In the genomic region with DNA sequence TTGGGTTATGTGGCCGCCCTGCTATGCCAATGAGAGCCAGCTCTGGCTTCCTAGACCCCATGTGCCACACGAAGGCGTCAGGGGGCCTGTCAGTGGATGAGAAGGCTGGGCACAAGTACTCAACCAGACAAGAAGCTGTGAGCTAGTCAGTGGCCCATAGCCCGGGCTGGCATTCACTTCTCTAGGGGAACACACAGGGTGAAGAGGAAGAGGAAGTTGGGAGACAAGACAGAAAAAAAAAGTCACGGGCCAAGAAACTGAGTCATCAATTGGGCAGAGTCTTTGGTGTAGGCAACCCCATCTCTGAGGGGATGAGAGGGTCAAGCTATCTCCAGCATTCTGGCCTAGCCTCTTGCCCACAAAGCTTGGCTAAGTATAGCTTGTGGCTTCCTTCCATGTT, we compare ENCODE assay signal across 11 mouse cellular contexts.
A peak's percentile ranks its signal among the peaks of the same experiment; 100 is the strongest.
DNase-seq lines count a peak whose midpoint lies in the region; ATAC-seq and TF ChIP-seq lines count a peak whose summit lies in the region.
"Had no signal": no experiment of that assay in that cellular context is flagged by ENCODE, and none has a peak within 500 bp of the region (broad histone marks: within the 10 kb centered on the region; RNA-seq: fewer than 3 reads in every experiment).

No protein-coding gene starts in this region.

- H3K4me3 ChIP-seq in bone marrow macrophage, adult 2 months (ENCODE audit: insufficient read depth, low read length), result no peak overlapping the region
- H3K4me3 ChIP-seq in stomach, postnatal 0 days (ENCODE audit: low read depth, low read length), result no peak overlapping the region
- H3K4me3 ChIP-seq: gastrocnemius, adult 2 months had no signal

- TF ChIP-seq EP300 in stomach, postnatal 0 days (optimal IDR thresholded peaks at IDR 0.05), result no peak

- WGBS in stomach, postnatal 0 days, result 73% methylated on average over 5 of the region's 5 CpGs

- intact Hi-C loops in left cerebral cortex, postnatal 4 days (cut with DNase I), result no loop called here
- intact Hi-C loops in left cerebral cortex, postnatal 25 days (cut with DNase I), result no loop called here

- DNase-seq in left cerebral cortex, postnatal 4 days, result peak; percentile 36
- no peak for DNase-seq in left cerebral cortex, postnatal 25 days (ENCODE audit: low spot score in 2 of 2)
- peak; percentile 56 for DNase-seq in A20 (ENCODE audit: low read depth, low spot score)
- no peak for DNase-seq in layer of hippocampus, adult 9-11 months
- DNase-seq in stomach, postnatal 0 days (ENCODE audit: low spot score), result no peak
- DNase-seq in left cerebral cortex, adult 8-10 months (ENCODE audit: low spot score in 2 of 2), result no peak
- DNase-seq: gastrocnemius, adult 2 months; kidney, adult 8-10 months; liver, postnatal 0 days had no signal

- H3K4me1 ChIP-seq in bone marrow macrophage, adult 2 months (ENCODE audit: control insufficient read depth, insufficient read depth, low read length), result peaks cover 16% of the 10 kb centered on the region
- peaks cover 13% of the 10 kb centered on the region for H3K4me1 ChIP-seq in stomach, postnatal 0 days (replicated peaks; ENCODE audit: control insufficient read depth, insufficient read depth)

- H3K36me3 ChIP-seq in stomach, postnatal 0 days (ENCODE audit: control insufficient read depth, insufficient read depth, low read length), result no peaks in the 10 kb centered on the region

- peak; percentile 95 for ATAC-seq in megakaryocyte, adult 5-6 weeks (ENCODE audit: poor library complexity, severe bottlenecking)
- ATAC-seq in stomach, postnatal 0 days (ENCODE audit: low FRiP score, low TSS enrichment), result no peak
- ATAC-seq: liver, postnatal 0 days had no signal

- H3K9me3 ChIP-seq in stomach, postnatal 0 days (ENCODE audit: control insufficient read depth, low read length), result no peaks in the 10 kb centered on the region

- no peak for TF ChIP-seq POLR2A in bone marrow macrophage, adult 2 months (IDR thresholded peaks at IDR 0.05; ENCODE audit: borderline replicate concordance, low read depth, low read length)

- no peak overlapping the region for H3K4me2 ChIP-seq in stomach, postnatal 0 days (replicated peaks; ENCODE audit: low read depth)

- H3K9ac ChIP-seq in stomach, postnatal 0 days (ENCODE audit: low read length), result no peak overlapping the region
- H3K9ac ChIP-seq: liver, postnatal 0 days had no signal

- H3K27ac ChIP-seq in bone marrow macrophage, adult 2 months (ENCODE audit: insufficient read depth, low read depth, low read length), result peak overlapping the region; percentile 67
- H3K27ac ChIP-seq in stomach, postnatal 0 days (replicated peaks), result no peak overlapping the region
- H3K27ac ChIP-seq: gastrocnemius, adult 2 months had no signal

- H3K27me3 ChIP-seq in stomach, postnatal 0 days (ENCODE audit: control insufficient read depth, insufficient read depth, low read length), result no peaks in the 10 kb centered on the region

- no peak for TF ChIP-seq CTCF in bone marrow macrophage, adult 2 months (IDR thresholded peaks at IDR 0.05; ENCODE audit: low read depth, low read length)
- TF ChIP-seq CTCF in stomach, postnatal 0 days (IDR thresholded peaks at IDR 0.05; ENCODE audit: low read depth), result no peak

Comparison
In these comparisons a context has a peak if more than half of its experiments do, and no peak if none do; other contexts are left out.
1. DNase-seq: peak in left cerebral cortex, postnatal 4 days (single experiment) and A20 (single experiment); none in left cerebral cortex, postnatal 25 days (0 of 2), layer of hippocampus, adult 9-11 months (single experiment), stomach, postnatal 0 days (single experiment) and left cerebral cortex, adult 8-10 months (0 of 2).